In the genomic region with DNA sequence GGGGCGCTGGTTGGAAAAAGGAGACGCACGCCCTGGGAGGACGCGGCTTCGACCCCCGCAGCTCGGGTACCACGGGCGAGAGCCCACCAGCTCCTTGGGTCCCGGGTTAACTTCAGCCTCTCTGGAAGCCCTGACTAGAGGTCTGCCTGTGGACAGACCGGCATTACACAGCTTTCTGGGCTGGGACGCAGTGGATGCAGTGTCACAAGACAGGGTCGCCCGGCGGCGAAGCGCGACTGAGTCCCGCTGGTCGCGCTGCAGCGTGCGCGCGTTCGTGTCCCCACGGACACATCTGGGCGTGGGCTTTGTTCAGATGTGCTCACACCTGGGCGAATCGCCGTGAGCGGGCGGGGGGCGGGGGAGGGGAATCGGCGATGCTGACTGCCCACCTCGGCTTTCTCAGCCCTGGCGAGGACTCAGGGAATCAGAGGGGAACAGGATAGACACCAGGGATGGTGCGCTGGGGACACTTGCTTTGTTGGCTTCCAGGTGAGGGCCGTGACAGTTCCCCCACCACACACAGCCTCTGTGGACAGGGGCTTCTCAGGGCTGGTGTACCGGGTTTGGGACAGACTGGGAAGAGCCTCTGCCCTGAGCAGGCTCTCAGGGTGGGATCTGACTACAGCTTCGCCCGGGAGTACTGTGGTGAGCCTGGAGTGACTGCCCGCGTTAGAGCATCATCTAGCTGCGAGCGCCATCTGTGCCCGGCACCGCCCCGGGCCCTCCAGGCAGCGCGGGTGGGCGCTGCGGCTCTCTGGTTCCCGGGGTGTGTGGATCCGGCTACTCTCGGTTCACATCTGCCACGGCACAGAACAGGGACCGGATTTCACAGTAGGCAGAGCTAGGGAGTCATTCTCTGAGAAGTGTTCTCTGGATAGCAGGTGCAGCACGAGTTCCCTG, we compare ENCODE assay signal across 8 mouse cellular contexts. TPM values are rescaled to one million over a fixed set of nuclear protein-coding genes. Genes with fewer than 3 reads are reported as not detected.
A peak's percentile ranks its signal among the peaks of the same experiment; 100 is the strongest.
DNase-seq lines count a peak whose midpoint lies in the region; ATAC-seq and TF ChIP-seq lines count a peak whose summit lies in the region.

No protein-coding gene starts in this region.

- 0 out of 2 replicates have a peak, but pooled peaks cover 4% of the 10 kb centered on the region for H3K4me1 ChIP-seq in kidney, adult 2 months (ENCODE audit: control insufficient read depth, insufficient read depth, low read length)
- H3K4me1 ChIP-seq in forebrain, embryonic 15.5 days = peaks cover 31% of the 10 kb centered on the region
- no peaks in the 10 kb centered on the region; the same call in 1 of the 2 replicates for H3K4me1 ChIP-seq in liver, embryonic 15.5 days (replicated peaks)

- 1% methylated on average over 61 of the region's 61 CpGs for WGBS in kidney, adult 2 months
- WGBS in forebrain, embryonic 15.5 days = under 1% methylated on average over 61 of the region's 61 CpGs
- WGBS in liver, embryonic 15.5 days (ENCODE audit: insufficient replicate concordance) = under 1% methylated on average over 61 of the region's 61 CpGs

- TF ChIP-seq POLR2A in kidney, adult 2 months (IDR thresholded peaks at IDR 0.05; ENCODE audit: low read depth, low read length) = no peak

- no peaks in the 10 kb centered on the region for H3K36me3 ChIP-seq in kidney, adult 2 months (ENCODE audit: control insufficient read depth, insufficient read depth, low read length)
- H3K36me3 ChIP-seq in forebrain, embryonic 15.5 days = no peaks in the 10 kb centered on the region
- H3K36me3 ChIP-seq in liver, embryonic 15.5 days (replicated peaks) = no peaks in the 10 kb centered on the region

- TF ChIP-seq CTCF in kidney, adult 2 months (conservative IDR thresholded peaks at IDR 0.05; ENCODE audit: insufficient read depth, insufficient read length, low read depth, low read length) = no peak

- H3K9me3 ChIP-seq in forebrain, embryonic 15.5 days = no peaks in the 10 kb centered on the region
- no peaks in the 10 kb centered on the region for H3K9me3 ChIP-seq in liver, embryonic 15.5 days (replicated peaks)

- H3K9ac ChIP-seq in forebrain, embryonic 15.5 days (replicated peaks) = peak overlapping the region; percentile 90
- no peak overlapping the region for H3K9ac ChIP-seq in liver, embryonic 15.5 days

- no peak for DNase-seq in kidney, adult 2 months
- DNase-seq in kidney, adult 9 months = no peak
- peak; percentile 16 for DNase-seq in kidney, postnatal 14 days
- DNase-seq in right cerebral cortex, adult 18-20 months = peak; percentile 81
- no peak for DNase-seq in urinary bladder, adult 18-20 months (ENCODE audit: low spot score in 2 of 2)

- H3K27me3 ChIP-seq in kidney, adult 2 months (replicated peaks; ENCODE audit: control insufficient read depth, insufficient read depth, low read length) = no peaks in the 10 kb centered on the region
- no peaks in the 10 kb centered on the region for H3K27me3 ChIP-seq in forebrain, embryonic 15.5 days
- H3K27me3 ChIP-seq in liver, embryonic 15.5 days = peaks cover 49% of the 10 kb centered on the region

- ATAC-seq in cerebellum, adult (ENCODE audit: insufficient number of reproducible peaks, low FRiP score, low TSS enrichment) = peak; percentile 56
- ATAC-seq in forebrain, embryonic 15.5 days (replicated peaks) = peak; percentile 73
- no peak for ATAC-seq in liver, embryonic 15.5 days (ENCODE audit: insufficient read depth)

- H3K4me2 ChIP-seq in forebrain, embryonic 15.5 days (replicated peaks) = peak overlapping the region; percentile 69
- H3K4me2 ChIP-seq in liver, embryonic 15.5 days = peak overlapping the region; percentile 72

- H3K4me3 ChIP-seq in kidney, adult 2 months (ENCODE audit: insufficient read depth, low read depth, low read length) = peak overlapping the region; percentile 89
- peak overlapping the region; percentile 77 for H3K4me3 ChIP-seq in forebrain, embryonic 15.5 days
- peak overlapping the region; percentile 50 for H3K4me3 ChIP-seq in liver, embryonic 15.5 days (replicated peaks)

- no peak overlapping the region for H3K27ac ChIP-seq in kidney, adult 2 months (ENCODE audit: insufficient read depth, low read depth, low read length)
- peak overlapping the region; percentile 89 for H3K27ac ChIP-seq in forebrain, embryonic 15.5 days (replicated peaks)
- no peak overlapping the region for H3K27ac ChIP-seq in liver, embryonic 15.5 days (replicated peaks)

RNA-seq across cellular contexts. Expression of gene Nrcam, which starts 0.9 kb away (rescaled TPM):
- polyA plus RNA-seq in kidney, adult 2 months (2012; rRNA removed) = 0.56 and 0.59 TPM in 2 replicates
- polyA plus RNA-seq in forebrain, embryonic 15.5 days (2015; fragmentation: Nextera tagmentation; extraction: Ambion mirVana) = 107 and 112 TPM in 2 replicates
- 0.20 and 0.36 TPM in 2 replicates for polyA plus RNA-seq in liver, embryonic 15.5 days (2015; fragmentation: Nextera tagmentation; extraction: Ambion mirVana)

Comparison
In these comparisons a context has a peak if more than half of its experiments do, and no peak if none do; other contexts are left out.
1. DNase-seq: peak in kidney, postnatal 14 days (single experiment) and right cerebral cortex, adult 18-20 months (single experiment); none in kidney, adult 2 months (single experiment), kidney, adult 9 months (single experiment) and urinary bladder, adult 18-20 months (0 of 2).
2. RNA of gene Nrcam, which starts 0.9 kb away (polyA plus RNA-seq): 107 to 112 TPM in forebrain, embryonic 15.5 days; 0.56 to 0.59 TPM in kidney, adult 2 months and 0.20 to 0.36 TPM in liver, embryonic 15.5 days; every median in the first group is over 10 times any median in the second.
3. Peak in every context shown above with its lines, with median percentiles within 50 percentile points of each other: H3K4me3 ChIP-seq.